ENCODE assay signal across 8 mouse cellular contexts in the genomic region with DNA sequence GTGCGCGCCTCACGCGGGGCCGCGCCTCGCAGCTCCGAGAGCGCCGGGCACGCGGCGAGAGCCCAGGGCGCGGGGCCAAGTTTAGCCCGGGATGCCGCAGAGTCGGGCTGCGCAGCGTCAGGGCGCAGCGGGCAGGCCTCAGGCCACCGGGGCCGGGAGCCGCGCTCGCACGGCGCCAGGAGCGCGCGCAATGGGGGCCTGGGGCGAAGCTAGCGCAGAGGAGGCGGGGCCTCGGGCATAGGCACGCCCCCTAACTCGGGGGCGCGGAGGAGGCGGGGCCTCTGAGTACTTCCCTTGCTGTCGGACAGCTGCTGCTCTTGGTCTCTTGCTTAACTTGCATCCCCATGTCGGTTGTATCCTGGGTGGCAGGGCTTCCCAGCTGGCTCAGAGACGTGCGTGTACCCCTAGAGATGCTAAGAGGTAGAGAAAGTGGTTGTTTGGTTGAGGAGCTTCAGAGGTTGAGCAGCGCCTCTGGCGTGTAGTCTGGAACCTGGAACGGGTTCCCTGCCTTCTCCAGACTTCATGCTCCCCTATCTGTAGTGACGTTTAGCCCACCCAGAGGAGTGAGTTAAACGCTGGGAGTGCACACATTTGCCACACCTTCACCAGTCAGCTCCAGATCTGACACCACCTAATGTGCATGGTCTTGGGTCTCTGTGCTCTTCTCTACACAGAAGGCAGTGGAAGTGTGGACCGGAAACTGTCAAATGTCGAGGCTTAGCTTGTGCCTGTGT. TPM values are rescaled to one million over a fixed set of nuclear protein-coding genes. Genes with fewer than 3 reads are reported as not detected.
DNase-seq lines count a peak whose midpoint lies in the region; ATAC-seq and TF ChIP-seq lines count a peak whose summit lies in the region.

A gene (minus strand): TSS at position 171 of the 734 bp plus-strand sequence.

- H3K27ac ChIP-seq in ES-E14 (ENCODE audit: insufficient read depth, low read depth, low read length, poor library complexity, severe bottlenecking) = peak within 1 kb of the TSS; percentile 12
- H3K27ac ChIP-seq in cerebellum, adult 2 months (ENCODE audit: insufficient read depth, low read length) = peak within 1 kb of the TSS; percentile 87
- peak within 1 kb of the TSS; percentile 88 for H3K27ac ChIP-seq in forebrain, postnatal 0 days (ENCODE audit: low read depth, low read length)
- H3K27ac ChIP-seq in neural tube, embryonic 14.5 days (ENCODE audit: low read depth, low read length) = peak within 1 kb of the TSS; percentile 88
- peak within 1 kb of the TSS; percentile 88 for H3K27ac ChIP-seq in testis, adult 2 months (ENCODE audit: control insufficient read depth, insufficient read depth, low read depth, low read length)

- H3K27me3 ChIP-seq in cerebellum, adult 2 months (ENCODE audit: control insufficient read depth, insufficient read depth, low read length) = no peaks in the 10 kb centered on the region
- H3K27me3 ChIP-seq in forebrain, postnatal 0 days (ENCODE audit: insufficient read depth, low read length) = no peaks in the 10 kb centered on the region
- H3K27me3 ChIP-seq in neural tube, embryonic 14.5 days (ENCODE audit: control insufficient read depth, insufficient read depth, low read length) = no peaks in the 10 kb centered on the region
- no peaks in the 10 kb centered on the region for H3K27me3 ChIP-seq in testis, adult 2 months (ENCODE audit: control insufficient read depth, insufficient read depth, low read length)

- H3K9me3 ChIP-seq in ES-E14 (ENCODE audit: control insufficient read depth, insufficient read depth, low read depth, low read length) = no peaks in the 10 kb centered on the region
- H3K9me3 ChIP-seq in forebrain, postnatal 0 days (ENCODE audit: low read length) = no peaks in the 10 kb centered on the region
- no peaks in the 10 kb centered on the region for H3K9me3 ChIP-seq in neural tube, embryonic 14.5 days (ENCODE audit: control insufficient read depth, low read length)

- peak; percentile 67; the same call in 1 of the 2 replicates for TF ChIP-seq POLR2A in cerebellum, adult 2 months (IDR thresholded peaks at IDR 0.05; ENCODE audit: borderline replicate concordance, insufficient read depth, low read length)
- peak; percentile 72 for TF ChIP-seq POLR2A in testis, adult 2 months (IDR thresholded peaks at IDR 0.05; ENCODE audit: control insufficient read depth, low read depth, low read length)

- DNase-seq in ES-E14 (ENCODE audit: low read depth, low spot score) = peak; percentile 86
- DNase-seq in cerebellum, adult 2 months = peak; percentile 85 to 88
- peak; percentile 92 for DNase-seq in forebrain, postnatal 0 days
- peak; percentile 94 to 95 for DNase-seq in heart, postnatal 36 days
- peak; percentile 80 to 87 for DNase-seq in layer of hippocampus, adult 18-20 months (ENCODE audit: low spot score in 2 of 2)
- DNase-seq in lung, adult 18-20 months = peak; percentile 93 to 94

- in situ Hi-C loops in ES-E14 (cut with MboI; ENCODE audit: low sequenced_read_pairs in 2 of 2, unreplicated experiment in 2 of 2) = no loop called here

- peaks cover 15 to 19% of the 10 kb centered on the region in 2 experiments; a peak in 3 of 4 replicates for H3K4me1 ChIP-seq in ES-E14 (ENCODE audit: control insufficient read depth in 2 of 2, insufficient read depth in 2 of 2, low read length in 2 of 2, poor library complexity in 1 of 2)
- peaks cover 18% of the 10 kb centered on the region for H3K4me1 ChIP-seq in cerebellum, adult 2 months (ENCODE audit: control insufficient read depth, insufficient read depth, low read length)
- H3K4me1 ChIP-seq in forebrain, postnatal 0 days (ENCODE audit: insufficient read depth) = no peaks in the 10 kb centered on the region
- 0 out of 2 replicates have a peak, but pooled peaks cover 5% of the 10 kb centered on the region for H3K4me1 ChIP-seq in neural tube, embryonic 14.5 days (ENCODE audit: control insufficient read depth, insufficient read depth, low read length)
- H3K4me1 ChIP-seq in testis, adult 2 months (ENCODE audit: control insufficient read depth, insufficient read depth, low read length) = peaks cover 11% of the 10 kb centered on the region; the same call in 1 of the 2 replicates

- ATAC-seq in forebrain, postnatal 0 days = peak; percentile 90
- ATAC-seq in neural tube, embryonic 14.5 days (ENCODE audit: low read depth) = peak; percentile 86

- H3K4me2 ChIP-seq in forebrain, postnatal 0 days (ENCODE audit: low read depth) = peak within 1 kb of the TSS; percentile 73
- peak within 1 kb of the TSS; percentile 79 for H3K4me2 ChIP-seq in neural tube, embryonic 14.5 days (ENCODE audit: low read depth, low read length)

- H3K4me3 ChIP-seq in ES-E14 (ENCODE audit: insufficient read depth in 1 of 2, low read depth in 1 of 2, low read length in 2 of 2, poor library complexity in 1 of 2, severe bottlenecking in 1 of 2) = peak within 1 kb of the TSS; percentile 76 to 89
- H3K4me3 ChIP-seq in cerebellum, adult 2 months (replicated peaks; ENCODE audit: insufficient read depth, low read depth, low read length) = peak within 1 kb of the TSS; percentile 63
- H3K4me3 ChIP-seq in forebrain, postnatal 0 days (ENCODE audit: low read depth, low read length) = peak within 1 kb of the TSS; percentile 65
- peak within 1 kb of the TSS; percentile 66 for H3K4me3 ChIP-seq in neural tube, embryonic 14.5 days (ENCODE audit: low read depth, low read length)
- peak within 1 kb of the TSS; percentile 78 for H3K4me3 ChIP-seq in testis, adult 2 months (ENCODE audit: control insufficient read depth, low read depth, low read length)

- intact Hi-C loops in heart, postnatal 36 days (cut with DNase I) = loop anchor here (2.0 kb wide), 1 partner anchor 20 kb away; no protein-coding TSS in a partner anchor

- TF ChIP-seq CTCF in cerebellum, adult 2 months (IDR thresholded peaks at IDR 0.05; ENCODE audit: borderline replicate concordance, insufficient read depth, low read depth, low read length) = no peak
- peak; percentile 24; the same call in 1 of the 2 replicates for TF ChIP-seq CTCF in forebrain, postnatal 0 days (IDR thresholded peaks at IDR 0.05; ENCODE audit: low read depth)
- no peak for TF ChIP-seq CTCF in testis, adult 2 months (IDR thresholded peaks at IDR 0.05; ENCODE audit: control insufficient read depth, insufficient read depth, insufficient replicate concordance, low read depth, low read length)

- 3% methylated on average over 52 of the region's 52 CpGs for WGBS in cerebellum, adult 2 months
- 5% methylated on average over 51 of the region's 52 CpGs for WGBS in forebrain, postnatal 0 days
- 5% methylated on average over 52 of the region's 52 CpGs for WGBS in neural tube, embryonic 14.5 days

- H3K36me3 ChIP-seq in ES-E14 (ENCODE audit: control insufficient read depth, insufficient read depth, low read length, poor library complexity, severe bottlenecking) = no peaks in the 10 kb centered on the region
- no peaks in the 10 kb centered on the region for H3K36me3 ChIP-seq in forebrain, postnatal 0 days (ENCODE audit: insufficient read depth)
- no peaks in the 10 kb centered on the region for H3K36me3 ChIP-seq in neural tube, embryonic 14.5 days (ENCODE audit: control insufficient read depth, insufficient read depth, low read length)
- H3K36me3 ChIP-seq in testis, adult 2 months (ENCODE audit: control insufficient read depth, insufficient read depth, low read length) = no peaks in the 10 kb centered on the region

- H3K9ac ChIP-seq in ES-E14 (ENCODE audit: insufficient read depth, low read depth, low read length, poor library complexity, severe bottlenecking) = peak within 1 kb of the TSS; percentile 69
- H3K9ac ChIP-seq in forebrain, postnatal 0 days = peak within 1 kb of the TSS; percentile 80
- peak within 1 kb of the TSS; percentile 84 for H3K9ac ChIP-seq in neural tube, embryonic 14.5 days (replicated peaks; ENCODE audit: low read depth, low read length)

TF ChIP-seq in ES-E14, 5 proteins besides CTCF, POLR2A, EP300 and RAD21:
- TF ChIP-seq HCFC1 (IDR thresholded peaks at IDR 0.05; ENCODE audit: borderline replicate concordance, insufficient read depth, low read length) (0 out of 2 replicates have a peak, but pooled peaks have one; percentile 6), CHD2 (IDR thresholded peaks at IDR 0.05; ENCODE audit: low read depth, low read length) (no peak)

RNA-seq across cellular contexts. Expression of the gene that starts here (rescaled TPM):
- 17.6 and 19.0 TPM in 2 replicates for total RNA-seq in ES-E14 (2012; rRNA removed)
- 11.6 and 14.1 TPM in 2 replicates for polyA plus RNA-seq in cerebellum, adult 2 months (2012; rRNA removed)
- 6.5 and 8.4 TPM in 2 replicates for total RNA-seq in forebrain, postnatal 0 days (2014; rRNA removed)
- 1.7 and 3.1 TPM in 2 replicates for polyA plus RNA-seq in forebrain, postnatal 0 days (2015; fragmentation: Nextera tagmentation; extraction: Ambion mirVana)
- total RNA-seq in heart, postnatal 36 days (2021) = 10 to 100 TPM; 45.0 to 45.7 TPM
- total RNA-seq in layer of hippocampus, adult 18-20 months (2021) = 10 to 100 TPM; 10.2 to 10.6 TPM
- polyA plus RNA-seq in neural tube, embryonic 14.5 days (2014; fragmentation: Nextera tagmentation; extraction: Ambion mirVana) = 2.0 and 3.3 TPM in 2 replicates
- 7.2 and 7.3 TPM in 2 replicates for polyA plus RNA-seq in testis, adult 2 months (2012; rRNA removed)

Comparison
In these comparisons a context has a peak if more than half of its experiments do, and no peak if none do; other contexts are left out.
1. Peak in every context shown above with its lines: DNase-seq, ATAC-seq, H3K4me3 ChIP-seq and H3K27ac ChIP-seq.
2. H3K27ac ChIP-seq: peak in every context shown above with its lines; median percentile 88 in forebrain, postnatal 0 days; 88 in neural tube, embryonic 14.5 days; 88 in testis, adult 2 months; 87 in cerebellum, adult 2 months; 12 in ES-E14.